Mouse (Mus musculus) kidney, embryonic 16.5 days (tissue): ENCODE measurements around the gene Atp5e. TPM values are rescaled to one million over a fixed set of nuclear protein-coding genes. Genes with fewer than 3 reads are reported as not detected.

Source experiments
- ATAC-seq: fragments of 200-750 bp; cut with Nextera tagmentation; 2 replicates; pipeline ENCODE4 v1.8.0; 2017; ENCODE audit warnings: moderate TSS enrichment; ENCODE audit not compliant: low FRiP score, low TSS enrichment
- H3K27ac ChIP-seq: fragments of 300-500 bp; sonication (generic); 2 replicates; pipeline ENCODE4 v1.5.1; 2014; ENCODE audit warnings: low read length
- H3K27me3 ChIP-seq: fragments of 300-500 bp; sonication (generic); 2 replicates; pipeline ENCODE4 v1.6.1; 2014; ENCODE audit warnings: low read length, control low read depth, mixed read lengths; ENCODE audit not compliant: insufficient read depth
- H3K36me3 ChIP-seq: fragments of 300-500 bp; sonication (generic); 2 replicates; pipeline ENCODE4 v1.6.1; 2014; ENCODE audit warnings: low read length, control low read depth, mixed read lengths; ENCODE audit not compliant: insufficient read depth
- H3K4me1 ChIP-seq: fragments of 300-500 bp; sonication (generic); 2 replicates; pipeline ENCODE4 v1.6.1; 2014; ENCODE audit warnings: low read length, control low read depth, mixed read lengths; ENCODE audit not compliant: insufficient read depth
- H3K4me2 ChIP-seq: fragments of 300-500 bp; sonication (generic); replicated peaks from 2 replicates; pipeline ENCODE4 v1.6.1; 2014; ENCODE audit warnings: low read depth, low read length
- H3K4me3 ChIP-seq: fragments of 300-500 bp; sonication (generic); 2 replicates; pipeline ENCODE4 v1.5.1; 2014; ENCODE audit warnings: mild to moderate bottlenecking, low read length
- H3K9ac ChIP-seq: fragments of 300-500 bp; sonication (generic); replicated peaks from 2 replicates; pipeline ENCODE4 v1.6.1; 2014; ENCODE audit warnings: low read length
- H3K9me3 ChIP-seq: fragments of 300-500 bp; sonication (generic); 2 replicates; pipeline ENCODE4 v1.6.1; 2016; ENCODE audit warnings: low read length, control low read depth
- WGBS: fragments of 180-500 bp; shearing (Covaris S2); extraction: QIAGEN DNeasy Blood & Tissue Kit; methylation state at CpG from one replicate; pipeline ENCODE4 v1.1.7; 2014; 5-methylcytosine and 5-hydroxymethylcytosine counted together
- polyA plus RNA-seq: library from polyadenylated mRNA; unstranded; fragments of >200 nt; fragmentation: Nextera tagmentation; extraction: Ambion mirVana; gene quantifications from 2 replicates; pipeline ENCODE4 v1.2.1, GENCODE M21; 2015

Gene Atp5e
- polyA plus RNA-seq, 1 experiment from 2014 or later = 708 TPM

- Histone ChIP-seq H3K27ac (no peak overlapping the region), H3K27me3 (no peaks in the 10 kb centered on the region), H3K9me3 (no peaks in the 10 kb centered on the region), H3K4me1 (no peaks in the 10 kb centered on the region), H3K36me3 (no peaks in the 10 kb centered on the region), H3K4me2 (no peak overlapping the region), H3K4me3 (no peak overlapping the region), H3K9ac (no peak overlapping the region)
- WGBS = 72% methylated on average over 5 of the region's 5 CpGs
- ATAC-seq = no peak
Measured at GRCm38 (mm10) chr2:174478746-174479145, 14.8 kb upstream of the Atp5e start.

- Histone ChIP-seq H3K27ac (no peak overlapping the region), H3K27me3 (no peaks in the 10 kb centered on the region), H3K4me2 (no peak overlapping the region), H3K36me3 (no peaks in the 10 kb centered on the region), H3K9me3 (no peaks in the 10 kb centered on the region), H3K9ac (no peak overlapping the region), H3K4me1 (0 out of 2 replicates have a peak, but pooled peaks cover 3% of the 10 kb centered on the region), H3K4me3 (no peak overlapping the region)
- 58% methylated on average over 3 of the region's 3 CpGs for whole genome bisulfite sequencing
- ATAC-seq = no peak
Measured at GRCm38 (mm10) chr2:174477543-174478319, 13.8 kb upstream of the Atp5e start.

DNA sequence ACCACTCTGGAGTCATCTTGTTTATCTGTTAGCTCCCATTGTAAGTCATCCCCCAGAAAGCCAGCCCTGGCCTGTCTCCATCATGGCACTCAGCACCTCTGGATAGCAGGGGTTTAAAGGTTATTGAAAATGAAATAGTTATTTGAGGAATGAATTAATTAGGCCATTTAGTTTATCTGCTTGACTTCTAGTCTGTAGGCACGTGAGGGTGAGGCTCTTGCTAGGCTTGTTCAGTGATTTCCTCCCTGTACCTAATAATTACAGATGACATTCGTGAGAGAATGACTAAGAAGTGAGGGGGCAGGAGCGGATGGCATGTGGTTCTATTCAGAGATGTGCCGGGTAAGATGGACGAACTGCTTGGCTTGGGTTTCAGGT is 9.6 kb upstream of the Atp5e start:
- Histone ChIP-seq H3K27me3 (no peaks in the 10 kb centered on the region), H3K36me3 (peaks cover 9% of the 10 kb centered on the region), H3K4me2 (peak overlapping the region; percentile 57), H3K4me1 (peaks cover 22% of the 10 kb centered on the region), H3K27ac (no peak overlapping the region), H3K9ac (peak overlapping the region; percentile 61), H3K4me3 (peak overlapping the region; percentile 63), H3K9me3 (no peaks in the 10 kb centered on the region)
- ATAC-seq = no peak
- 73% methylated on average over 5 of the region's 5 CpGs for WGBS

GRCm38 (mm10) chr2:174472818-174473549 is 9.1 kb upstream of the Atp5e start, which contains the start of gene Prelid3b:
Gene Prelid3b, minus strand, starts transcription at chr2:174473081.
- peaks cover 12% of the 10 kb centered on the region for H3K36me3 ChIP-seq
- ATAC-seq = peak; percentile 98
- no peaks in the 10 kb centered on the region for H3K27me3 ChIP-seq
- H3K4me1 ChIP-seq = peaks cover 22% of the 10 kb centered on the region
- under 1% methylated on average over 53 of the region's 53 CpGs for WGBS
- H3K4me3 ChIP-seq = peak within 1 kb of the TSS; percentile 63
- no peaks in the 10 kb centered on the region for H3K9me3 ChIP-seq
- peak within 1 kb of the TSS; percentile 57 for H3K4me2 ChIP-seq
- peak within 1 kb of the TSS; percentile 48 for H3K27ac ChIP-seq
- peak within 1 kb of the TSS; percentile 76 for H3K9ac ChIP-seq

- H3K27ac ChIP-seq = peak overlapping the region; percentile 48
- peak; percentile 47 for ATAC-seq
Measured at GRCm38 (mm10) chr2:174472407-174472806, 8.5 kb upstream of the Atp5e start.

DNA sequence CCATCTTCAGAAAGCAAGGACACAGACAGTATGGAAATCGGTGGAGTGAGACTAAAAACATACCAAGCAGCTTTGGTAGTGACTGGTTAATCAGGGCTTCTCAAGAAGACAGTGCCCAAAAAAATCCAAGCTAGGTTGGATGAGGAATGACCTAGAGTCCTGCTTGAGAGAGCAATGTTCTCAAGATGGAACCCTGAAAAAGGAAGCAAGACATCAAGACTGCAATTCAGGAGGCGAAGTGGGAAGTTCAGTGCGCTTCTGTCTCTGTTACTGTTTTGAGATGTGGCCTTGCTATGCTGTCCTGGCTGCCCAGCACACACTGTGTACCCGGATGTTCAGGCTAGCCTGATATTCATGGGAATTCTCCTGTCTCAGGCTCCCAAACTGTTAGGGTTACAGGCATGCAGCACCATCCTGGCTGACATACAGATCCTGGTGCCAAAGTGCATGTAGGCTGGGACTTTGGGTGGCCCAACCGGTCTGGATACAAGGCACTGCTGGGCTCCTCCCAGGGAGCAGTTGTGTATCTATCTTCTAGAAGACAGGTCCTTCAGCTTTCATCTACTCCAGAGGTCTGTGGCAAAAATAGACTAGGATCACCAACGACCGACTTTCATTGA is 7.0 kb upstream of the Atp5e start:
- no peak for ATAC-seq
- Histone ChIP-seq H3K9ac (no peak overlapping the region), H3K4me3 (no peak overlapping the region), H3K9me3 (no peaks in the 10 kb centered on the region), H3K4me2 (no peak overlapping the region), H3K4me1 (peaks cover 22% of the 10 kb centered on the region), H3K27me3 (no peaks in the 10 kb centered on the region), H3K36me3 (peaks cover 21% of the 10 kb centered on the region), H3K27ac (no peak overlapping the region)
- WGBS = 93% methylated on average over 7 of the region's 7 CpGs

More at GRCm38 (mm10) chr2:174472407-174472806, 8.5 kb upstream of the Atp5e start:
- H3K4me1 ChIP-seq = peaks cover 22% of the 10 kb centered on the region
- H3K27me3 ChIP-seq = no peaks in the 10 kb centered on the region
- H3K9me3 ChIP-seq = no peaks in the 10 kb centered on the region
- peak overlapping the region; percentile 63 for H3K4me3 ChIP-seq
- peaks cover 13% of the 10 kb centered on the region for H3K36me3 ChIP-seq
- H3K4me2 ChIP-seq = peak overlapping the region; percentile 57
- WGBS = 9% methylated on average over 30 of the region's 30 CpGs
- peak overlapping the region; percentile 76 for H3K9ac ChIP-seq

GRCm38 (mm10) chr2:174470333-174470732 is 6.4 kb upstream of the Atp5e start:
- 76% methylated on average over 4 of the region's 4 CpGs for WGBS

DNA sequence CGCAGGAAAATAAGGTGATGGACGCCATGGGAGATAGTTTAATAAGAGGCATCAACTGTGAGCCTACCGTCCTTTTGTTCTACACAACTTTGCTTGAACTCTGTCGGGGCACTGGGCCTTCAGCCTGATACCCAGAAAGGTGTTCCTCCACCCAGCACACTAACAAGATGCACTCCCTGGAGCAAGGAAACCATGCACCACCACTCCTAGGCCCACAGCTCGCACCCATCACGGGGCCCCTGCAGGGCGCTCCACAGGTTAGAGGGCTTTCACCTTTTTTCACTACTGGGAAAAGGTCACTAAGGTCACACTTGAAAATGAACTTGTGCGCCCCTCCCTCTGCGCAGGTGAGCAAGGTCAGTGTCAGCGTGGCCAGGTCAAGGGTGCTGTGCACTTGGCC is 535 bp downstream of the Atp5e start:
- no peaks in the 10 kb centered on the region for H3K9me3 ChIP-seq
- H3K9ac ChIP-seq = peak overlapping the region; percentile 91
- peak overlapping the region; percentile 76 for H3K4me3 ChIP-seq
- peak overlapping the region; percentile 76 for H3K27ac ChIP-seq
- 38% methylated on average over 10 of the region's 10 CpGs for WGBS
- ATAC-seq = peak; percentile 53
- H3K27me3 ChIP-seq = no peaks in the 10 kb centered on the region
- H3K4me2 ChIP-seq = peak overlapping the region; percentile 77
- H3K4me1 ChIP-seq = peaks cover 10% of the 10 kb centered on the region
- peaks cover 47% of the 10 kb centered on the region for H3K36me3 ChIP-seq

More at GRCm38 (mm10) chr2:174470333-174470732, 6.4 kb upstream of the Atp5e start:
- ATAC-seq = no peak
- Histone ChIP-seq H3K27ac (no peak overlapping the region), H3K36me3 (peaks cover 24% of the 10 kb centered on the region), H3K4me1 (peaks cover 22% of the 10 kb centered on the region), H3K9me3 (no peaks in the 10 kb centered on the region), H3K4me3 (no peak overlapping the region), H3K4me2 (no peak overlapping the region), H3K27me3 (no peaks in the 10 kb centered on the region), H3K9ac (no peak overlapping the region)

DNA sequence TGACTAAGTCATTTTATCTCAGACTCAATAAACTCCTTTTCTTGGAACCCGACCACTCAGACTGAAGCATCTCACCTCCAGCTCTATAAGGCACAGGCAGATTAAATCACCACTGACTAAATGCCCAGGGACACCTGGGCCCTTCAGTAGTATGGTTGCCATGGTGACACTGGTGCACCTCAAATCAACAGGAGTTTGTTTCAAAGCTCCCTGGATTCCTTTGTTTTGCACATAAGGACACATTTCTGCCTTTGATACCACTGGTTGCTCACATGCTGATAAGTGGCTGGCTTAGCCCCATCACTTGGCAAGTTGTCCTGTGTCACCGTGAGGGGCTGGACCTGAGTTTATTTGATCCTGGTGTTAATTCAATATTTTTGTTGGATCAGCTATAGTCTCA is 4.5 kb downstream of the Atp5e start:
- Histone ChIP-seq H3K4me1 (peaks cover 10% of the 10 kb centered on the region), H3K9me3 (no peaks in the 10 kb centered on the region), H3K27me3 (no peaks in the 10 kb centered on the region), H3K4me3 (no peak overlapping the region), H3K9ac (no peak overlapping the region), H3K4me2 (no peak overlapping the region), H3K27ac (no peak overlapping the region), H3K36me3 (peaks cover 27% of the 10 kb centered on the region)
- ATAC-seq = no peak
- WGBS = 61% methylated on average over 2 of the region's 2 CpGs
